Mouse (Mus musculus): ENCODE data around the gene Mylk3. TPM values are rescaled to one million over a fixed set of nuclear protein-coding genes. Genes with fewer than 3 reads are reported as not detected.

The Mylk3 gene
- total and polyA plus RNA-seq, 3 experiments, result 83.5 to 148 (median 96.6) TPM

DNA sequence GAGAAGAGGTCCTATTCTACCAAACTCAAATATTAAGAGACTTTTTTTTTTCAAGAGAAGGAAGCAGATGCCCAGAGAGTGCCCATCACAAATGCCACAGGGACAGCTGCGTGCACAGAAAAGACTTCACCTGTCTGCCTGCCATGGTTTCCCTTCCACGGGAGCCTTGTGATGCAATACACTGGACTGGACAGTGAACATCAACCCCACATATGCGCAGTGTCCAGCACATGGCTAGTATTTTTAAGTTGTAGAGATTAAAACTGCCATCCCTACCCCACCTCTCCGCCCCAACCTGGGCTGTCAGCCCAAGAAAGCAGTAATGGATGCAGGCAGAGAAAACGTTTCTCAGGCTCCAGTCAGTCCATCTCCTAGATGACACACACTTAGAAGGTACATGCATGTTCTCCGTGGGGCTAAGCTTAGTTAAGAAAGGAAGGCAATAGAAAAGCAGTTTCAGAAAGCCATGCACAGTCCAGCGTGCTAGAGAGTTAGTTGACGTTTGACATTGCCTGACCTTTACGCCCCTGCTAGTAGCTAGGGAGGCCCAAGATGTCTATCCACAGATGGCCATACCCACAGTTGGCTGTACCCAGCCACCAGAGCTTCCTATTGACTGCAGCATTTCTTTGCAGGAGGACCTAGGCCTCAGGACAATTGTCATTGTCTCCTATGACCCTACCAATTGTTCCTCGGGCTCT is 5.9 kb downstream of the Mylk3 start:
- Histone ChIP-seq H3K36me3 (replicated peaks) (peaks cover 29% of the 10 kb centered on the region), H3K9me3 (replicated peaks) (no peaks in the 10 kb centered on the region), H3K4me1 (ENCODE audit: insufficient read depth, low read depth, low read length) (peaks cover 76% of the 10 kb centered on the region), H3K4me3 (ENCODE audit: low read depth, low read length) (peak overlapping the region; percentile 72), H3K27me3 (ENCODE audit: insufficient read depth, low read length) (no peaks in the 10 kb centered on the region)
- DNase-seq (ENCODE audit: low spot score) (no peak), ATAC-seq (ENCODE audit: extremely low read depth, insufficient number of reproducible peaks, low FRiP score, poor library complexity, severe bottlenecking) (no peak)
- TF ChIP-seq TAL1 (conservative IDR thresholded peaks at IDR 0.05; ENCODE audit: low read depth, low read length), result no peak
- no peak for TF ChIP-seq CTCF (IDR thresholded peaks at IDR 0.05; ENCODE audit: low read depth, low read length)
- TF ChIP-seq POLR2AphosphoS5 (IDR thresholded peaks at IDR 0.05; ENCODE audit: insufficient replicate concordance, low read depth, low read length), result no peak; the same call in 1 of the 2 replicates
- no peak for TF ChIP-seq GATA2 (IDR thresholded peaks at IDR 0.05; ENCODE audit: borderline replicate concordance, low read depth, low read length)
- no peak for TF ChIP-seq GATA1 (IDR thresholded peaks at IDR 0.05; ENCODE audit: borderline replicate concordance, low read length)

DNA sequence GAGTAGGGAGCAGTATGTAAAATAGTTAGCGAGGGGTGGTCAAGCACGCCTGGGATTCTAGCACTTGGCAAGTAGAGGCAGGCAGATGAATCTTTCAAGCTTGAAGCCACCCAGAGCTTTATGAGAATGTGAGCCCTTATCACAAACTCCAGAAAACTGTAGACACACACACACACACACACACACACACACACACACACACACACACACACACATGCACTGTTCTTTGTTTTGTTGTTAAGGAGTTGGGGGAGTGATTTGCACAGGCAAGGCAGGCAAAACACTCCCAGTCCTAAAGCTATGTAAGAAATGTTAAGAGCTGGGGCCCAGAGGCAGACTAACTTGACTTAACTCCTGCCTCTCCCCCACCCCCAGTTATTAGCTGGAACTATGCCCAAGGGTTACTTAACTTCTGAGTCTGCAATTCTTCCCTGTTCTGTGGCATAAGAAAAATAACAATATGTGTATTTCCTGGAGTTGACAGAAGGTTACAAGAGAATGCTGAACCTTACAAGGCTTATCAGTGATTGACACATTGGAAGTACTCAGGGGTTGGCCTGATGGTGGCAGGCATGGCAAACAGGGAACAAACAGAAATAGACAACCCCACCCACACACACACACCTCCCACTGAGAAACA is 6.9 kb downstream of the Mylk3 start:
- Histone ChIP-seq H3K9me3 (replicated peaks) (no peaks in the 10 kb centered on the region), H3K27me3 (ENCODE audit: insufficient read depth, low read length) (no peaks in the 10 kb centered on the region), H3K36me3 (replicated peaks) (peaks cover 31% of the 10 kb centered on the region), H3K4me3 (ENCODE audit: low read depth, low read length) (peak overlapping the region; percentile 72), H3K4me1 (ENCODE audit: insufficient read depth, low read depth, low read length) (peaks cover 81% of the 10 kb centered on the region)
- TF ChIP-seq GATA1 (IDR thresholded peaks at IDR 0.05; ENCODE audit: borderline replicate concordance, low read length) (no peak), GATA2 (IDR thresholded peaks at IDR 0.05; ENCODE audit: borderline replicate concordance, low read depth, low read length) (no peak), POLR2AphosphoS5 (IDR thresholded peaks at IDR 0.05; ENCODE audit: insufficient replicate concordance, low read depth, low read length) (no peak), TAL1 (conservative IDR thresholded peaks at IDR 0.05; ENCODE audit: low read depth, low read length) (peak; percentile 77), CTCF (IDR thresholded peaks at IDR 0.05; ENCODE audit: low read depth, low read length) (no peak)
- peak; percentile 59 for DNase-seq (ENCODE audit: low spot score)
- ATAC-seq (ENCODE audit: extremely low read depth, insufficient number of reproducible peaks, low FRiP score, poor library complexity, severe bottlenecking), result peak; percentile 46

DNA sequence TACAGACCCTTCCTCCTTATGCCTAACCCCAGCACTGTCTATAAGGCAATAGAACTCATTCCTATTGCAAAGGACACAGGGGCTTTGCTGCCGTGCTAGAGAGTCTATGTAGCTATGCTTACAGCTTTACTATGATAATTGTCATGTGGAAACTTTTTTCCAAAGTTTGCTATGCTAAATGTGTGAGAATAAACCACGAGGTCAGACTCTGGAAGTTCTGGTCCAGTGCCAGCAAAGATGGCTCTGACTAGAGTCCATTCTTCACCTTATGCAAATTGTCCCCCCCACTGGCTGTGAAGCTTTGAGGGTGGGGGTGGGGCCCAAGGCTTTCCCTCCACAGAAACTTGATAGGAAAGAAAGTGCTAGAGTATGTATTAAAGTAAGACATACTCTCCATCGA is 9.6 kb downstream of the Mylk3 start:
- H3K4me1 ChIP-seq (ENCODE audit: insufficient read depth, low read depth, low read length), result peaks cover 79% of the 10 kb centered on the region
- no peak for ATAC-seq (ENCODE audit: extremely low read depth, insufficient number of reproducible peaks, low FRiP score, poor library complexity, severe bottlenecking)
- no peaks in the 10 kb centered on the region for H3K27me3 ChIP-seq (ENCODE audit: insufficient read depth, low read length)
- DNase-seq (ENCODE audit: low spot score), result no peak
- peaks cover 38% of the 10 kb centered on the region for H3K36me3 ChIP-seq (replicated peaks)
- H3K9me3 ChIP-seq (replicated peaks), result no peaks in the 10 kb centered on the region
- H3K4me3 ChIP-seq (ENCODE audit: low read depth, low read length), result no peak overlapping the region; the same call in 1 of the 2 replicates
- TF ChIP-seq GATA1 (IDR thresholded peaks at IDR 0.05; ENCODE audit: borderline replicate concordance, low read length) (no peak), CTCF (IDR thresholded peaks at IDR 0.05; ENCODE audit: low read depth, low read length) (no peak), POLR2AphosphoS5 (IDR thresholded peaks at IDR 0.05; ENCODE audit: insufficient replicate concordance, low read depth, low read length) (no peak), TAL1 (conservative IDR thresholded peaks at IDR 0.05; ENCODE audit: low read depth, low read length) (no peak), GATA2 (IDR thresholded peaks at IDR 0.05; ENCODE audit: borderline replicate concordance, low read depth, low read length) (no peak)

DNA sequence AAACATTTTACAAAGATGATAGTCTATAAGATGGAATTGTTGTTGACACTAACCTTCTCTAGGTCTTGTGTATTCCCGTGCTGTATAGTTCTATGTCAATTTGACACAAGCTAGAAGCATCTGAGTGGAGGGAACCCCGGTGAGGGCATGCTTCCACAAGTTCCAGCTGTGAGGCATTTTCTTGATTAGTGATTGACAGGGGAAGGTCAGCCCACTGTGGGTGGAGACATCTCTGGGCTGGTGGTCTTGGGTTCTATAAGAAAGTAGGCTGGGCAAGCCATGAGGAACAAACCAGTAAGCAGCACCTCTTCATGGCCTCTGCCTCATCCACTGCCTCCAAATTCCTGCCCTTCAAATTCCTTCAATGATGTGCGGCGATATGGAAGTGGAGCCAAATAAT is 11.9 kb downstream of the Mylk3 start:
- Histone ChIP-seq H3K36me3 (replicated peaks) (peaks cover 51% of the 10 kb centered on the region), H3K27me3 (ENCODE audit: insufficient read depth, low read length) (no peaks in the 10 kb centered on the region), H3K4me3 (ENCODE audit: low read depth, low read length) (no peak overlapping the region), H3K4me1 (ENCODE audit: insufficient read depth, low read depth, low read length) (peaks cover 64% of the 10 kb centered on the region), H3K9me3 (replicated peaks) (no peaks in the 10 kb centered on the region)
- DNase-seq (ENCODE audit: low spot score) (no peak), ATAC-seq (ENCODE audit: extremely low read depth, insufficient number of reproducible peaks, low FRiP score, poor library complexity, severe bottlenecking) (no peak)
- TF ChIP-seq CTCF (IDR thresholded peaks at IDR 0.05; ENCODE audit: low read depth, low read length) (no peak), TAL1 (conservative IDR thresholded peaks at IDR 0.05; ENCODE audit: low read depth, low read length) (no peak), GATA1 (IDR thresholded peaks at IDR 0.05; ENCODE audit: borderline replicate concordance, low read length) (no peak), POLR2AphosphoS5 (IDR thresholded peaks at IDR 0.05; ENCODE audit: insufficient replicate concordance, low read depth, low read length) (no peak), GATA2 (IDR thresholded peaks at IDR 0.05; ENCODE audit: borderline replicate concordance, low read depth, low read length) (no peak)

DNA sequence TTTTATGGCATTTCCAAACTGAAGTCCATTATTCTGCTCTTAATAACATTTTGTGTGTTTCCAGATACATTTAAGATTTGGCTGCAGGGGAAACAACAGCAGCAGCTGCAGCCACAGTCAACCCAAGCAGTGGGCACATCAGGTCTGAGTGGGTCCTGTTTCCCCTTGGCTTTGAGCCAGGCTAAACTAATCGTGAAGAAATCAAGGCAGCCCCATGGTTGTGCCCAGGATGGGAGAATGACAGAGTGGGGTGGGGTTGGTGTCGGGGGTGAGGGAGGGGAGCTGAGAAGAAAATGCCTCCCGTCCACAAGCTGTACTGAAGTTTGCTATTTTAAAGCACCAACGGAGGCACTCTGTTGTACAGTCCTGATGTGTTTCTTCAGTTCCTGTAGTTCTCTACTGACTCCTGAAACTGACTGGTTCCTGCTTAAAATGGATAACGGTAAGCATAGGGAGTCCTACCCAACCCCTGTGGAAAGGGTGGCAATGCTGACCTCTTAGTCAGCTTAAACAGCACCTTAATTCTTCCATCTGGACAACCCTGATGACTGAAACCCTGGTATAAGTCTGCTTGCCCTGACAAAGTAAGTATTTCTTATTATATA is 12.6 kb downstream of the Mylk3 start:
- Histone ChIP-seq H3K4me1 (ENCODE audit: insufficient read depth, low read depth, low read length) (peaks cover 63% of the 10 kb centered on the region), H3K4me3 (ENCODE audit: low read depth, low read length) (peak overlapping the region; percentile 23; the same call in 1 of the 2 replicates), H3K36me3 (replicated peaks) (peaks cover 53% of the 10 kb centered on the region), H3K9me3 (replicated peaks) (no peaks in the 10 kb centered on the region), H3K27me3 (ENCODE audit: insufficient read depth, low read length) (no peaks in the 10 kb centered on the region)
- ATAC-seq (ENCODE audit: extremely low read depth, insufficient number of reproducible peaks, low FRiP score, poor library complexity, severe bottlenecking), result no peak
- TF ChIP-seq TAL1 (conservative IDR thresholded peaks at IDR 0.05; ENCODE audit: low read depth, low read length) (no peak), CTCF (IDR thresholded peaks at IDR 0.05; ENCODE audit: low read depth, low read length) (no peak), GATA2 (IDR thresholded peaks at IDR 0.05; ENCODE audit: borderline replicate concordance, low read depth, low read length) (no peak), GATA1 (IDR thresholded peaks at IDR 0.05; ENCODE audit: borderline replicate concordance, low read length) (no peak), POLR2AphosphoS5 (IDR thresholded peaks at IDR 0.05; ENCODE audit: insufficient replicate concordance, low read depth, low read length) (no peak)
- DNase-seq (ENCODE audit: low spot score), result no peak

DNA sequence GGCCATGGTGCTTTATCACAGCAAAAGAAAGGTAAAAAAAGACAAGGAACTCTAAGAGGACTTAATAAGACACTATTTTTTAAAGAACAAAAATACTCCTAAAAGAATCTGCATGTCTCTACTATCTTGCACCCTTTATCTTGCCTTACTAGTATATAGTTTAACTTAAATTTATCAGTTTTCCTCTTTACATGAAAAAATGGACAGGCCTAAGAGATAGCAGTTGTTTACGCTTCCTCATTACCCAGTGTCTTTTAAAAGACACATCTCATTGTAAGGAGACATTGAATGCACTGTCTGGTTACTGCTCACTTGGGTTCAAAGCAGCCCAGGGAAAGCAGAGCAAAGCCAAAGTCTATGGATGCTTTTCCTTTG is 13.7 kb downstream of the Mylk3 start:
- H3K4me1 ChIP-seq (ENCODE audit: insufficient read depth, low read depth, low read length), result peaks cover 65% of the 10 kb centered on the region
- DNase-seq (ENCODE audit: low spot score) (no peak), ATAC-seq (ENCODE audit: extremely low read depth, insufficient number of reproducible peaks, low FRiP score, poor library complexity, severe bottlenecking) (no peak)
- TF ChIP-seq TAL1 (conservative IDR thresholded peaks at IDR 0.05; ENCODE audit: low read depth, low read length), result no peak
- TF ChIP-seq POLR2AphosphoS5 (IDR thresholded peaks at IDR 0.05; ENCODE audit: insufficient replicate concordance, low read depth, low read length), result no peak
- no peak for TF ChIP-seq GATA1 (IDR thresholded peaks at IDR 0.05; ENCODE audit: borderline replicate concordance, low read length)
- no peak for TF ChIP-seq CTCF (IDR thresholded peaks at IDR 0.05; ENCODE audit: low read depth, low read length)
- TF ChIP-seq GATA2 (IDR thresholded peaks at IDR 0.05; ENCODE audit: borderline replicate concordance, low read depth, low read length), result no peak
- no peaks in the 10 kb centered on the region for H3K27me3 ChIP-seq (ENCODE audit: insufficient read depth, low read length)
- no peak overlapping the region for H3K4me3 ChIP-seq (ENCODE audit: low read depth, low read length)
- no peaks in the 10 kb centered on the region for H3K9me3 ChIP-seq (replicated peaks)
- H3K36me3 ChIP-seq (replicated peaks), result peaks cover 58% of the 10 kb centered on the region

Data from G1E (cell line).